7 mouse cellular contexts compared by ENCODE assay signal in genomic region chr5:36483203-36484101, GRCm38 (mm10). TPM values are rescaled to one million over a fixed set of nuclear protein-coding genes. Genes with fewer than 3 reads are reported as not detected.
DNase-seq lines count a peak whose midpoint lies in the region; ATAC-seq and TF ChIP-seq lines count a peak whose summit lies in the region.

No protein-coding gene starts in this region.

- no peaks in the 10 kb centered on the region; the same call in 1 of the 2 replicates for H3K36me3 ChIP-seq in ES-E14 (ENCODE audit: control insufficient read depth, insufficient read depth, low read length, poor library complexity, severe bottlenecking)
- H3K36me3 ChIP-seq in erythroblast, embryonic 14.5 days (ENCODE audit: control insufficient read depth): peaks cover 38% of the 10 kb centered on the region
- no peaks in the 10 kb centered on the region for H3K36me3 ChIP-seq in heart, postnatal 0 days (replicated peaks; ENCODE audit: control insufficient read depth, insufficient read depth, low read length)

- no peak overlapping the region for H3K27ac ChIP-seq in ES-E14 (ENCODE audit: insufficient read depth, low read depth, low read length, poor library complexity, severe bottlenecking)
- H3K27ac ChIP-seq in heart, postnatal 0 days (ENCODE audit: low read depth): peak overlapping the region; percentile 78

- TF ChIP-seq EP300 in heart, postnatal 0 days (IDR thresholded peaks at IDR 0.05; ENCODE audit: low read depth): no peak

- DNase-seq in ES-E14 (ENCODE audit: low read depth, low spot score): no peak
- peak; percentile 38 for DNase-seq in adrenal gland, postnatal 25 days
- peak; percentile 51 for DNase-seq in heart, postnatal 0 days (ENCODE audit: low spot score)
- DNase-seq in left cerebral cortex, postnatal 25 days (ENCODE audit: low spot score in 2 of 2): peak; percentile 26 to 54
- DNase-seq in spleen, postnatal 4 days (ENCODE audit: low spot score in 2 of 2): peak; percentile 55 to 83

- H3K27me3 ChIP-seq in erythroblast, embryonic 14.5 days (ENCODE audit: control insufficient read depth): peaks cover 33% of the 10 kb centered on the region
- peaks cover 14% of the 10 kb centered on the region for H3K27me3 ChIP-seq in heart, postnatal 0 days (ENCODE audit: control insufficient read depth, insufficient read depth, low read length)

- intact Hi-C loops in left cerebral cortex, postnatal 25 days (cut with DNase I): loop anchor here (5.0 kb wide), 2 partner anchors 49 to 99 kb away; no protein-coding TSS in a partner anchor

- no peak for TF ChIP-seq CTCF in heart, postnatal 0 days (IDR thresholded peaks at IDR 0.05; ENCODE audit: low read depth)

- peak overlapping the region; percentile 89 to 99 for H3K4me3 ChIP-seq in ES-E14 (ENCODE audit: insufficient read depth in 1 of 2, low read depth in 1 of 2, low read length in 2 of 2, poor library complexity in 1 of 2, severe bottlenecking in 1 of 2)
- peak overlapping the region; percentile 80 for H3K4me3 ChIP-seq in erythroblast, embryonic 14.5 days (replicated peaks)
- H3K4me3 ChIP-seq in heart, postnatal 0 days (ENCODE audit: low read depth, low read length): peak overlapping the region; percentile 79

- peaks cover 0 to 8% of the 10 kb centered on the region in 2 experiments; a peak in 1 of 4 replicates for H3K4me1 ChIP-seq in ES-E14 (ENCODE audit: control insufficient read depth in 2 of 2, insufficient read depth in 2 of 2, low read length in 2 of 2, poor library complexity in 1 of 2)
- peaks cover 57% of the 10 kb centered on the region for H3K4me1 ChIP-seq in erythroblast, embryonic 14.5 days (ENCODE audit: control insufficient read depth)
- H3K4me1 ChIP-seq in heart, postnatal 0 days (ENCODE audit: control insufficient read depth, insufficient read depth): peaks cover 41% of the 10 kb centered on the region

- peak overlapping the region; percentile 91 for H3K9ac ChIP-seq in ES-E14 (ENCODE audit: insufficient read depth, low read depth, low read length, poor library complexity, severe bottlenecking)
- H3K9ac ChIP-seq in heart, postnatal 0 days (replicated peaks; ENCODE audit: low read depth, low read length): peak overlapping the region; percentile 83

- H3K9me3 ChIP-seq in ES-E14 (ENCODE audit: control insufficient read depth, insufficient read depth, low read depth, low read length): no peaks in the 10 kb centered on the region
- H3K9me3 ChIP-seq in erythroblast, embryonic 14.5 days (ENCODE audit: control insufficient read depth, low read length): no peaks in the 10 kb centered on the region
- H3K9me3 ChIP-seq in heart, postnatal 0 days (replicated peaks; ENCODE audit: control insufficient read depth, low read length): no peaks in the 10 kb centered on the region

- 2% methylated on average over 57 of the region's 58 CpGs for WGBS in heart, postnatal 0 days

- H3K4me2 ChIP-seq in heart, postnatal 0 days (ENCODE audit: low read depth, low read length): peak overlapping the region; percentile 93

- ATAC-seq in heart, postnatal 0 days (ENCODE audit: insufficient read depth, low read depth): peak; percentile 19; the same call in 1 of the 2 replicates
- ATAC-seq in megakaryocyte-erythroid progenitor cell, adult 5-6 weeks (replicated peaks; ENCODE audit: low FRiP score, low TSS enrichment, poor library complexity, severe bottlenecking): peak; percentile 4; the same call in 1 of the 2 replicates

- in situ Hi-C loops in ES-E14 (cut with MboI; ENCODE audit: low sequenced_read_pairs in 2 of 2, unreplicated experiment in 2 of 2): no loop called here

TF ChIP-seq in ES-E14, 5 proteins besides CTCF, POLR2A, EP300 and RAD21:
- TF ChIP-seq ZC3H11A (IDR thresholded peaks at IDR 0.05; ENCODE audit: borderline replicate concordance, low read depth, low read length): no peak
- TF ChIP-seq CHD2 (IDR thresholded peaks at IDR 0.05; ENCODE audit: low read depth, low read length): no peak
- no peak for TF ChIP-seq HCFC1 (IDR thresholded peaks at IDR 0.05; ENCODE audit: borderline replicate concordance, insufficient read depth, low read length)
- no peak for TF ChIP-seq MAFK (IDR thresholded peaks at IDR 0.05; ENCODE audit: insufficient read depth, low read depth, low read length)
- TF ChIP-seq ZNF384 (IDR thresholded peaks at IDR 0.05; ENCODE audit: low read depth, low read length): no peak

RNA-seq across cellular contexts. Expression of gene Tada2b, which starts 0.6 kb away (rescaled TPM):
- 4.4 and 6.9 TPM in 2 replicates for total RNA-seq in ES-E14 (2012; rRNA removed)
- 34.1 and 40.9 TPM in 2 replicates for total RNA-seq in adrenal gland, postnatal 25 days (2021)
- 1.0 and 1.1 TPM in 2 replicates for polyA plus RNA-seq in erythroblast, embryonic 14.5 days (2012)
- total RNA-seq in heart, postnatal 0 days (2014; rRNA removed; ENCODE audit: low replicate concordance): 10.3 and 13.3 TPM in 2 replicates
- polyA plus RNA-seq in heart, postnatal 0 days (2015; fragmentation: Nextera tagmentation; extraction: Ambion mirVana): 1.2 and 1.7 TPM in 2 replicates
- total RNA-seq in left cerebral cortex, postnatal 25 days (2021): 10 to 100 TPM; 25.1 to 27.1 TPM
- 13.6 and 17.9 TPM in 2 replicates for total RNA-seq in megakaryocyte-erythroid progenitor cell, adult 5-6 weeks (2014; fragmentation: Nextera tagmentation)
- total RNA-seq in megakaryocyte-erythroid progenitor cell, adult 5-6 weeks (2017): 17.4 and 20.9 TPM in 2 replicates

RNA-seq across cellular contexts. Expression of gene Ccdc96, which starts 0.9 kb away (rescaled TPM):
- 0.42 and 1.0 TPM in 2 replicates for total RNA-seq in ES-E14 (2012; rRNA removed)
- total RNA-seq in adrenal gland, postnatal 25 days (2021): 0.43 and 0.49 TPM in 2 replicates
- 0.06 and 0.10 TPM in 2 replicates for polyA plus RNA-seq in erythroblast, embryonic 14.5 days (2012)
- not detected in 2 replicates for total RNA-seq in heart, postnatal 0 days (2014; rRNA removed; ENCODE audit: low replicate concordance)
- 0.19 and 0.25 TPM in 2 replicates for polyA plus RNA-seq in heart, postnatal 0 days (2015; fragmentation: Nextera tagmentation; extraction: Ambion mirVana)
- 1 to 10 TPM; 1.0 to 1.2 TPM for total RNA-seq in left cerebral cortex, postnatal 25 days (2021)
- 0.50 TPM in 1 of 2 replicates, not detected in the other for total RNA-seq in megakaryocyte-erythroid progenitor cell, adult 5-6 weeks (2014; fragmentation: Nextera tagmentation)
- total RNA-seq in megakaryocyte-erythroid progenitor cell, adult 5-6 weeks (2017): 0.19 and 1.2 TPM in 2 replicates

RNA-seq across cellular contexts. Expression of gene Grpel1, which starts 18.7 kb away (rescaled TPM):
- total RNA-seq in ES-E14 (2012; rRNA removed): 40.3 and 45.0 TPM in 2 replicates
- 68.9 and 70.2 TPM in 2 replicates for total RNA-seq in adrenal gland, postnatal 25 days (2021)
- 1.6 and 1.9 TPM in 2 replicates for polyA plus RNA-seq in erythroblast, embryonic 14.5 days (2012)
- 30.1 and 37.1 TPM in 2 replicates for total RNA-seq in heart, postnatal 0 days (2014; rRNA removed; ENCODE audit: low replicate concordance)
- polyA plus RNA-seq in heart, postnatal 0 days (2015; fragmentation: Nextera tagmentation; extraction: Ambion mirVana): 82.8 and 84.0 TPM in 2 replicates
- total RNA-seq in left cerebral cortex, postnatal 25 days (2021): 10 to 100 TPM; 20.7 to 22.7 TPM
- total RNA-seq in megakaryocyte-erythroid progenitor cell, adult 5-6 weeks (2014; fragmentation: Nextera tagmentation): 27.8 and 28.8 TPM in 2 replicates
- 33.2 and 40.2 TPM in 2 replicates for total RNA-seq in megakaryocyte-erythroid progenitor cell, adult 5-6 weeks (2017)
